Mouse (Mus musculus) olfactory bulb, adult 2 months (tissue): Measurements from ENCODE around the gene Tbc1d10a.

Experiments
- CTCF ChIP-seq: fragments of 200-500 bp; IDR thresholded peaks from 2 replicates; pipeline ENCODE4 v1.5.1; 2012; ENCODE audit warnings: low read depth, mild to moderate bottlenecking, low read length, moderate library complexity; ENCODE audit not compliant: insufficient read depth
- POLR2A ChIP-seq: fragments of 200-500 bp; IDR thresholded peaks from 2 replicates; pipeline ENCODE4 v1.6.1; 2012; ENCODE audit warnings: mild to moderate bottlenecking, low read depth, low read length, moderate library complexity; ENCODE audit not compliant: insufficient read depth

- TF ChIP-seq CTCF (no peak), POLR2A (no peak)
These were observed 51.6 kb downstream of the Tbc1d10a start for GRCm38 (mm10) chr11:4238167-4238566.
